Mouse (Mus musculus) limb, embryonic 14.5 days (tissue): ENCODE measurements around the gene Itga7. TPM values are rescaled to one million over a fixed set of nuclear protein-coding genes. Genes with fewer than 3 reads are reported as not detected.

Experiments
- ATAC-seq: fragments of 200-750 bp; cut with Nextera tagmentation; 2 replicates; pipeline ENCODE4 v1.8.0; 2017; ENCODE audit warnings: low read depth, moderate number of reproducible peaks, moderate TSS enrichment; ENCODE audit not compliant: low FRiP score
- DNase-seq: peaks from one replicate; pipeline ENCODE4 v3.0.0-alpha.2; 2015; ENCODE audit warnings: low spot score
- H3K27ac ChIP-seq: fragments of 300-500 bp; sonication (generic); replicated peaks from 2 replicates; pipeline ENCODE4 v1.5.1; 2014; ENCODE audit warnings: low read depth, mild to moderate bottlenecking, low read length, moderate library complexity, mixed read lengths
- H3K27me3 ChIP-seq: fragments of 300-500 bp; sonication (generic); 2 replicates; pipeline ENCODE4 v1.6.1; 2014; ENCODE audit warnings: low read length, mixed read lengths; ENCODE audit not compliant: control insufficient read depth, insufficient read depth
- H3K36me3 ChIP-seq: fragments of 300-500 bp; sonication (generic); 2 replicates; pipeline ENCODE4 v1.6.1; 2014; ENCODE audit warnings: mild to moderate bottlenecking, low read length, moderate library complexity, mixed read lengths; ENCODE audit not compliant: control insufficient read depth, insufficient read depth
- H3K4me1 ChIP-seq: fragments of 300-500 bp; sonication (generic); 2 replicates; pipeline ENCODE4 v1.6.1; 2014; ENCODE audit warnings: antibody characterized with exemption, low read length, mixed read lengths; ENCODE audit not compliant: control insufficient read depth, insufficient read depth
- H3K4me2 ChIP-seq: fragments of 300-500 bp; sonication (generic); replicated peaks from 2 replicates; pipeline ENCODE4 v1.6.1; 2014; ENCODE audit warnings: low read depth, mild to moderate bottlenecking, low read length, moderate library complexity; ENCODE audit not compliant: severe bottlenecking
- H3K4me3 ChIP-seq: fragments of 300-500 bp; sonication (generic); replicated peaks from 2 replicates; pipeline ENCODE4 v1.5.1; 2014; ENCODE audit warnings: low read length
- H3K9ac ChIP-seq: fragments of 300-500 bp; sonication (generic); 2 replicates; pipeline ENCODE4 v1.6.1; 2014; ENCODE audit warnings: mild to moderate bottlenecking, low read depth, low read length, moderate library complexity; ENCODE audit not compliant: severe bottlenecking
- H3K9me3 ChIP-seq: fragments of 300-500 bp; sonication (generic); 2 replicates; pipeline ENCODE4 v1.6.1; 2016; ENCODE audit warnings: low read length; ENCODE audit not compliant: control insufficient read depth
- POLR2A ChIP-seq: fragments of 200-500 bp; IDR thresholded peaks from 2 replicates; pipeline ENCODE4 v1.8.0; 2012; ENCODE audit warnings: inconsistent platforms, mild to moderate bottlenecking, moderate library complexity, borderline replicate concordance; ENCODE audit not compliant: insufficient read depth, insufficient read length; ENCODE audit errors: extremely low read depth
- WGBS: fragments of 180-500 bp; shearing (Covaris S2); extraction: QIAGEN DNeasy Blood & Tissue Kit; methylation state at CpG from one replicate; pipeline ENCODE4 v1.1.7; 2014; 5-methylcytosine and 5-hydroxymethylcytosine counted together
- polyA plus RNA-seq, 2 experiments: library from polyadenylated mRNA; depleted of rRNA in 1 of 2; stranded (reverse) in 1 of 2; unstranded in 1 of 2; fragments of >200 nt; fragmentation: Nextera tagmentation in 1 of 2; extraction: Ambion mirVana in 1 of 2; gene quantifications; 2 replicates each; pipeline versions ENCODE4 v1.2.1 to v1.2.3; 2012 to 2014

Itga7 gene
- polyA plus RNA-seq, 2 experiments: 11.5 to 22.3 TPM

GRCm38 (mm10) chr10:128912268-128912667 lies 21.4 kb upstream of the Itga7 start:
- Histone ChIP-seq H3K27me3 (no peaks in the 10 kb centered on the region), H3K9ac (no peak overlapping the region), H3K4me1 (peaks cover 24% of the 10 kb centered on the region), H3K9me3 (no peaks in the 10 kb centered on the region), H3K4me3 (no peak overlapping the region), H3K27ac (no peak overlapping the region), H3K4me2 (no peak overlapping the region), H3K36me3 (peaks cover 55% of the 10 kb centered on the region)
- ATAC-seq (no peak), DNase-seq (no peak)
- WGBS: 96% methylated on average over 4 of the region's 4 CpGs
- no peak for TF ChIP-seq POLR2A

DNA sequence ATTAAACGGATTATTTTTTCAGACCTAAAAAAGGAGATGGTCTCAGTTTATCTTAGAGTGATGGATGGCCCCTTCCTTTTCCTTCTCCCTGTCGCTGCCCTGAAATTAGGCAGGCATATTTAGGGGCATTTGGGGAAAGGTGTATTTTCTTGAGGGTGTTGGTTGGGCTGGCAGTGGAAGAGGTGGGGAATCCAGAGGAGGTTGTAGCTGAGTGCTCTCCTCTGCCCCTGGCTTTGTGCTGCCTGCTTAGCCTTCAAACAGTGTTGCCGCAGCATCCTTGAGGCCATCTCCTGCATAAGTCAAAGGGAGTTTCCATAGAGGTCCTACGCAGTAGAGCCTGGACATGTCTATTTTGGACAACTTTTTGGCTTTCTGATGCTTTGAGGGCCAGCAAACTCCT lies 20.8 kb upstream of the Itga7 start:
- H3K4me1 ChIP-seq: peaks cover 24% of the 10 kb centered on the region
- no peak overlapping the region for H3K4me3 ChIP-seq
- H3K36me3 ChIP-seq: peaks cover 60% of the 10 kb centered on the region
- H3K4me2 ChIP-seq: no peak overlapping the region
- no peak overlapping the region for H3K9ac ChIP-seq
- H3K27ac ChIP-seq: 0 out of 2 replicates have a peak overlapping the region, but pooled peaks have one; percentile 34
- no peaks in the 10 kb centered on the region for H3K9me3 ChIP-seq
- TF ChIP-seq POLR2A: no peak
- no peaks in the 10 kb centered on the region for H3K27me3 ChIP-seq
- WGBS: 86% methylated on average over 4 of the region's 4 CpGs
- no peak for ATAC-seq
- DNase-seq: no peak

DNA sequence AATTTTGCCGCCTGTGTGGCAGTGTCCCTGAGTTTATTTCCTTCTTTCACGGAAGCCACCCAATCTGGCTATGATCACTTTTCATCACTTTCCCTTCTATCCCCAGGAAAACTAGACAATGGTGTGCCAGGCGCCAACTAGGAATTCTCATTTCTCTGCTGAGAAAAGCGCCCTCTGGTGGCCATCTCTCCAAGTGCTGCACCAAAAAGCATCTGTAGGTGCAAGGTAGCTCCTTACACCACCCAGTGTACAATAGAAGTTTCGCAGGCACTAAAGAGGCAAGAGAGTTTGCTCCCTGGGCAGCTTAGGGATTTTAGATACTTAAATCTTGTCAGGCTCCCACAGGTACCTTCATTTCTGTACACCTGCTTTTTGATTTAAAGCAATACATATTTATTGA lies 20.4 kb upstream of the Itga7 start:
- no peaks in the 10 kb centered on the region for H3K27me3 ChIP-seq
- WGBS: 8% methylated on average over 5 of the region's 5 CpGs
- TF ChIP-seq POLR2A: no peak
- H3K27ac ChIP-seq: no peak overlapping the region
- H3K9me3 ChIP-seq: no peaks in the 10 kb centered on the region
- peaks cover 24% of the 10 kb centered on the region for H3K4me1 ChIP-seq
- ATAC-seq (0 out of 2 replicates have a peak, but pooled peaks have one; percentile 24), DNase-seq (peak; percentile 93)
- no peak overlapping the region for H3K9ac ChIP-seq
- peaks cover 63% of the 10 kb centered on the region for H3K36me3 ChIP-seq
- H3K4me2 ChIP-seq: no peak overlapping the region
- H3K4me3 ChIP-seq: no peak overlapping the region

DNA sequence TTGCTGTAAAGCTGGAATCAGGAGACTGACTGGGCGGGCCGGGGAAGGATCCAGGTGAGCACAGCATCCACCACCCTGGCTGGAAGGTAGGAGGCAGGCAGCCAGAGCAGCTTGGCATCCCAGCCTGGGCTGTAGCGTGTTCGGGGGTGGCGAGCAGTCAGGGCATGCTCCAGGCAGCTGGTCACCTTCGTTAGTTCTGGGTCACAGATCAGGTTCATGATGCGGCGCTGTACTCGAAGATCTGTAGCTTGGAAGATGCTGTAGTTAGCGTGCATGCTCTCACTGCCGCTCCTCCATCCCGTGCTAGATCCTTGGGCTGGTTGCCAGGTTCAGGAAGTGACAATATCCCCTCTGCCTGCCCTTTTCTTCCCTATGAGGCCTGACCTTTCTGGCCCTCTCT lies 19.9 kb upstream of the Itga7 start:
- no peak for DNase-seq
- Histone ChIP-seq H3K9ac (no peak overlapping the region), H3K36me3 (peaks cover 63% of the 10 kb centered on the region), H3K27ac (no peak overlapping the region), H3K4me3 (no peak overlapping the region), H3K4me1 (peaks cover 24% of the 10 kb centered on the region), H3K27me3 (no peaks in the 10 kb centered on the region), H3K4me2 (no peak overlapping the region), H3K9me3 (no peaks in the 10 kb centered on the region)
- 91% methylated on average over 12 of the region's 12 CpGs for WGBS
- no peak for TF ChIP-seq POLR2A
- no peak for ATAC-seq

GRCm38 (mm10) chr10:128915550-128915949 lies 18.1 kb upstream of the Itga7 start:
- DNase-seq (no peak), ATAC-seq (no peak)
- 87% methylated on average over 2 of the region's 2 CpGs for WGBS
- H3K4me2 ChIP-seq: no peak overlapping the region
- H3K36me3 ChIP-seq: peaks cover 70% of the 10 kb centered on the region
- TF ChIP-seq POLR2A: no peak
- H3K27ac ChIP-seq: no peak overlapping the region
- H3K4me3 ChIP-seq: no peak overlapping the region
- no peak overlapping the region for H3K9ac ChIP-seq
- H3K9me3 ChIP-seq: no peaks in the 10 kb centered on the region
- peaks cover 19% of the 10 kb centered on the region for H3K4me1 ChIP-seq
- no peaks in the 10 kb centered on the region for H3K27me3 ChIP-seq

DNA sequence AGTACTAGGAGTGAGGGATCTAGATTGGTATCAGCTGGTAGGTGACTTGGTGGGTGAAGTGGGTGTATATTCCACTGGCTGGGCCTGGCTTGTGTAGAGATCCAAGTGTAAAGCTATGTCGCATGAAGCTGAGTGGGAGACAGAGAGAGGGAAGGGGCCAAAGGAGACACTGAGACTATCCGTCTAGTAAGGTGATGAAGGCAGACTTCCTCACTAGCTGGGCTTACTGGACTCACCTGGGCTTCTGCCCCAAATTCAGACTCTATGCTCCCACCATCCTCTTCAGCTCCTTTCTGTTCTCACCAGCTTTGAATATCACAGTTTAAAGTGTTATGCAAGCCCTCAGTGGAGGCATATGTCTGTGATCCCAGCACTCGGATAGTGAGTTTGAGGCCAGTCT lies 17.0 kb upstream of the Itga7 start:
- H3K36me3 ChIP-seq: peaks cover 64% of the 10 kb centered on the region
- H3K9ac ChIP-seq: no peak overlapping the region
- H3K4me2 ChIP-seq: no peak overlapping the region
- peaks cover 17% of the 10 kb centered on the region for H3K4me1 ChIP-seq
- DNase-seq: no peak
- no peak overlapping the region for H3K4me3 ChIP-seq
- no peaks in the 10 kb centered on the region for H3K27me3 ChIP-seq
- ATAC-seq: no peak
- no peak for TF ChIP-seq POLR2A
- WGBS: 83% methylated on average over 3 of the region's 3 CpGs
- no peaks in the 10 kb centered on the region for H3K9me3 ChIP-seq
- no peak overlapping the region for H3K27ac ChIP-seq
